Mouse (Mus musculus): Measurements from ENCODE around the gene Rad9a. TPM values are rescaled to one million over a fixed set of nuclear protein-coding genes. Genes with fewer than 3 reads are reported as not detected.

Gene Rad9a
- polyA plus RNA-seq, 1 experiment, result 33.3 TPM

- no peaks in the 10 kb centered on the region for H3K79me2 ChIP-seq (ENCODE audit: control insufficient read depth, insufficient read depth)
- TF ChIP-seq CEBPB (IDR thresholded peaks at IDR 0.05; ENCODE audit: low read depth) (no peak), MYOG (IDR thresholded peaks at IDR 0.05; ENCODE audit: control insufficient read depth, extremely low read depth, insufficient read length) (no peak), CTCF (IDR thresholded peaks at IDR 0.05; ENCODE audit: control insufficient read depth, insufficient read depth, insufficient read length) (no peak), FOSL1 (IDR thresholded peaks at IDR 0.05; ENCODE audit: insufficient read depth, low read length, poor library complexity, severe bottlenecking) (no peak), USF1 (IDR thresholded peaks at IDR 0.05; ENCODE audit: low read depth) (no peak), MYOD1 (IDR thresholded peaks at IDR 0.05; ENCODE audit: control insufficient read depth, insufficient read length, low read depth) (no peak), MAX (IDR thresholded peaks at IDR 0.05) (no peak)
- H3K4me3 ChIP-seq (ENCODE audit: insufficient read depth, poor library complexity, severe bottlenecking), result no peak within 1 kb of the TSS
- H3K79me3 ChIP-seq (ENCODE audit: low read depth), result no peaks in the 10 kb centered on the region
- peak within 1 kb of the TSS; percentile 53 for H3ac ChIP-seq (ENCODE audit: control insufficient read depth, insufficient read length, low read depth)
- no peaks in the 10 kb centered on the region for H3K27me3 ChIP-seq (ENCODE audit: control insufficient read depth, insufficient read depth, insufficient read length)
- no peaks in the 10 kb centered on the region for H3K36me3 ChIP-seq (ENCODE audit: control insufficient read depth, insufficient read depth)
Observed at GRCm38 (mm10) chr19:4175368-4175947, 26.0 kb downstream of the Rad9a start, which contains the start of gene Carns1. Gene Carns1, minus strand, starts transcription at chr19:4175479.

GRCm38 (mm10) chr19:4172925-4173324, 28.5 kb downstream of the Rad9a start:
- Histone ChIP-seq H3ac (ENCODE audit: control insufficient read depth, insufficient read length, low read depth) (no peak overlapping the region), H3K79me3 (ENCODE audit: low read depth) (no peaks in the 10 kb centered on the region), H3K27me3 (ENCODE audit: control insufficient read depth, insufficient read depth, insufficient read length) (no peaks in the 10 kb centered on the region), H3K36me3 (ENCODE audit: control insufficient read depth, insufficient read depth) (no peaks in the 10 kb centered on the region), H3K79me2 (ENCODE audit: control insufficient read depth, insufficient read depth) (no peaks in the 10 kb centered on the region), H3K4me3 (ENCODE audit: insufficient read depth, poor library complexity, severe bottlenecking) (no peak overlapping the region)
- TF ChIP-seq USF1 (IDR thresholded peaks at IDR 0.05; ENCODE audit: low read depth) (no peak), MYOG (IDR thresholded peaks at IDR 0.05; ENCODE audit: control insufficient read depth, extremely low read depth, insufficient read length) (no peak), CEBPB (IDR thresholded peaks at IDR 0.05; ENCODE audit: low read depth) (no peak), FOSL1 (IDR thresholded peaks at IDR 0.05; ENCODE audit: insufficient read depth, low read length, poor library complexity, severe bottlenecking) (no peak), MAX (IDR thresholded peaks at IDR 0.05) (no peak)

- no peaks in the 10 kb centered on the region for H3K36me3 ChIP-seq (ENCODE audit: control insufficient read depth, insufficient read depth)
- TF ChIP-seq CEBPB (IDR thresholded peaks at IDR 0.05; ENCODE audit: low read depth), result no peak
- TF ChIP-seq MYOG (IDR thresholded peaks at IDR 0.05; ENCODE audit: control insufficient read depth, extremely low read depth, insufficient read length), result no peak
- no peak for TF ChIP-seq USF1 (IDR thresholded peaks at IDR 0.05; ENCODE audit: low read depth)
- TF ChIP-seq MAX (IDR thresholded peaks at IDR 0.05), result no peak
- no peak for TF ChIP-seq MYOD1 (IDR thresholded peaks at IDR 0.05; ENCODE audit: control insufficient read depth, insufficient read length, low read depth)
- no peak for TF ChIP-seq FOSL1 (IDR thresholded peaks at IDR 0.05; ENCODE audit: insufficient read depth, low read length, poor library complexity, severe bottlenecking)
- no peak for TF ChIP-seq CTCF (IDR thresholded peaks at IDR 0.05; ENCODE audit: control insufficient read depth, insufficient read depth, insufficient read length)
- no peaks in the 10 kb centered on the region for H3K27me3 ChIP-seq (ENCODE audit: control insufficient read depth, insufficient read depth, insufficient read length)
- no peaks in the 10 kb centered on the region for H3K79me3 ChIP-seq (ENCODE audit: low read depth)
- no peak overlapping the region for H3K4me3 ChIP-seq (ENCODE audit: insufficient read depth, poor library complexity, severe bottlenecking)
- no peaks in the 10 kb centered on the region for H3K79me2 ChIP-seq (ENCODE audit: control insufficient read depth, insufficient read depth)
- no peak overlapping the region for H3ac ChIP-seq (ENCODE audit: control insufficient read depth, insufficient read length, low read depth)
Observed at GRCm38 (mm10) chr19:4171393-4172290, 29.8 kb downstream of the Rad9a start.

- Histone ChIP-seq H3K36me3 (ENCODE audit: control insufficient read depth, insufficient read depth) (no peaks in the 10 kb centered on the region), H3K4me3 (ENCODE audit: insufficient read depth, poor library complexity, severe bottlenecking) (no peak overlapping the region), H3K79me3 (ENCODE audit: low read depth) (no peaks in the 10 kb centered on the region), H3K27me3 (ENCODE audit: control insufficient read depth, insufficient read depth, insufficient read length) (no peaks in the 10 kb centered on the region), H3K79me2 (ENCODE audit: control insufficient read depth, insufficient read depth) (no peaks in the 10 kb centered on the region), H3ac (ENCODE audit: control insufficient read depth, insufficient read length, low read depth) (no peak overlapping the region)
- no peak for TF ChIP-seq MYOD1 (IDR thresholded peaks at IDR 0.05; ENCODE audit: control insufficient read depth, insufficient read length, low read depth)
- no peak for TF ChIP-seq CTCF (IDR thresholded peaks at IDR 0.05; ENCODE audit: control insufficient read depth, insufficient read depth, insufficient read length)
- no peak for TF ChIP-seq FOSL1 (IDR thresholded peaks at IDR 0.05; ENCODE audit: insufficient read depth, low read length, poor library complexity, severe bottlenecking)
- no peak for TF ChIP-seq USF1 (IDR thresholded peaks at IDR 0.05; ENCODE audit: low read depth)
- TF ChIP-seq CEBPB (IDR thresholded peaks at IDR 0.05; ENCODE audit: low read depth), result no peak
- TF ChIP-seq MYOG (IDR thresholded peaks at IDR 0.05; ENCODE audit: control insufficient read depth, extremely low read depth, insufficient read length), result no peak
- no peak for TF ChIP-seq MAX (IDR thresholded peaks at IDR 0.05)
Observed at GRCm38 (mm10) chr19:4170723-4171392, 30.6 kb downstream of the Rad9a start.

- H3K79me3 ChIP-seq (ENCODE audit: low read depth), result no peaks in the 10 kb centered on the region
- peak overlapping the region; percentile 30 for H3K4me3 ChIP-seq (ENCODE audit: insufficient read depth, poor library complexity, severe bottlenecking)
- H3K27me3 ChIP-seq (ENCODE audit: control insufficient read depth, insufficient read depth, insufficient read length), result no peaks in the 10 kb centered on the region
- H3ac ChIP-seq (ENCODE audit: control insufficient read depth, insufficient read length, low read depth), result peak overlapping the region; percentile 68
- no peaks in the 10 kb centered on the region for H3K79me2 ChIP-seq (ENCODE audit: control insufficient read depth, insufficient read depth)
- H3K36me3 ChIP-seq (ENCODE audit: control insufficient read depth, insufficient read depth), result no peaks in the 10 kb centered on the region
- TF ChIP-seq MYOD1 (IDR thresholded peaks at IDR 0.05; ENCODE audit: control insufficient read depth, insufficient read length, low read depth), result no peak
- no peak for TF ChIP-seq CEBPB (IDR thresholded peaks at IDR 0.05; ENCODE audit: low read depth)
- no peak for TF ChIP-seq MYOG (IDR thresholded peaks at IDR 0.05; ENCODE audit: control insufficient read depth, extremely low read depth, insufficient read length)
- TF ChIP-seq MAX (IDR thresholded peaks at IDR 0.05), result no peak
- no peak for TF ChIP-seq CTCF (IDR thresholded peaks at IDR 0.05; ENCODE audit: control insufficient read depth, insufficient read depth, insufficient read length)
- TF ChIP-seq USF1 (IDR thresholded peaks at IDR 0.05; ENCODE audit: low read depth), result no peak
- no peak for TF ChIP-seq FOSL1 (IDR thresholded peaks at IDR 0.05; ENCODE audit: insufficient read depth, low read length, poor library complexity, severe bottlenecking)
Observed at GRCm38 (mm10) chr19:4169810-4170209, 31.7 kb downstream of the Rad9a start.

Measured in C2C12 (cell line).